Mouse (Mus musculus) gastrocnemius, postnatal 14 days (tissue): ENCODE data around the gene Dgcr2. TPM values are rescaled to one million over a fixed set of nuclear protein-coding genes. Genes with fewer than 3 reads are reported as not detected.

Experiments
- DNase-seq: peaks from one replicate; pipeline ENCODE4 v3.0.0; 2021; ENCODE audit warnings: mixed read lengths
- intact Hi-C: fragments of 180-260 bp; cut with DNase I; formaldehyde crosslinking; loops from one replicate; pipeline ENCODE4 v1.15.1; 2025; ENCODE audit warnings: low total_unique reads
- total RNA-seq, 2 experiments: library from RNA; stranded (reverse); gene quantifications; 2 replicates each; pipeline ENCODE4 v1.2.3; 2021

Dgcr2 gene
- total RNA-seq, 2 experiments from 2014 or later: 26.4 to 30.6 TPM

- intact Hi-C loops: no loop called here
Measured at GRCm38 (mm10) chr16:17798321-17799180, 99.8 kb downstream of the Dgcr2 start.

GRCm38 (mm10) chr16:17797812-17798311, 100.5 kb downstream of the Dgcr2 start:
- no peak for DNase-seq
- intact Hi-C loops: no loop called here

More at GRCm38 (mm10) chr16:17798321-17799180, 99.8 kb downstream of the Dgcr2 start:
- peak; percentile 85 for DNase-seq

GRCm38 (mm10) chr16:17796971-17797811, 101.2 kb downstream of the Dgcr2 start, which contains the start of gene Scarf2:
Gene Scarf2, plus strand, starts transcription at chr16:17797282.
- DNase-seq: peak; percentile 70
- intact Hi-C loops: no loop called here

DNA sequence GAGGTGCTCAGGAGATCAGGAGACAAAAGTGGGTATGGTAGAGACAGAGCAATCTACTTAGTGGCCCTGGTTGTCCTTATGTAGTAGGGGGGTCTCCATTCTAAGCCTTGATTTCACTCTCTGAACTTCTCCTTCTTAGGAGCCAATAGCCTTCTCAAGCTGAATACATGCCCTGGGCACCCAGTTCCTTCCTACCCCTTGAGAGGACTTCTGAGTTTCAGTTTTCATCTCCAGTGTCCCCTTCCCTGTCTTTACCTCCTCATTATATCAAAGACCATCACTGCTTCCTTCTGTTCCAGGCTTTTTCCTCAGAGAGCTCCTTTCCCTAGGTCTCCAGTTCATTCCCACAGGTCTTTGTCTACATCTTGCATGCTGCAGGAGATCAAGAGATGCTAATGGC, 101.8 kb downstream of the Dgcr2 start:
- intact Hi-C loops: no loop called here

DNA sequence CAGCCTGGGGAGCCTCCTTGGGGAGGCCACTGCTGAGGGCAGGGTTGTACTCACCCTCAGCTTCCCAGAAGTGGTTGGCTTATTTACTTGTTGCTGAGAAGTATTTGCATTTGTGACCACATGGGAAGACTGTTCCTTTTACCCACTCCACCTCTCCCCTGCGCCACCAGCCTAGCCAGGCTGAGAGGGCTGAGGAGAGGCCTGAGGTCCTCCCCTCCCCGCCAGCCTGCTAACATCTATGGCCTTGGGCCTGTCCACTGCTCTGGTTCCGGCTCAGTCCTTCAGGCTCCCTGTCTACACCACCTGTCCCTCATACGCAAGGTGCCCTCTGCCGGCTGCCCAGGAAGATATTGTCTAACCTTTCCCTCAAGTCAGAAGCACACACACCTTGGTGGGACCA, 102.7 kb downstream of the Dgcr2 start:
- DNase-seq: no peak
- intact Hi-C loops: no loop called here

More for the DNA sequence above, 101.8 kb downstream of the Dgcr2 start:
- DNase-seq: no peak

- no peak for DNase-seq
- intact Hi-C loops: no loop called here
Measured at GRCm38 (mm10) chr16:17794047-17794446, 104.3 kb downstream of the Dgcr2 start.

GRCm38 (mm10) chr16:17792728-17793127, 105.6 kb downstream of the Dgcr2 start:
- no peak for DNase-seq
- intact Hi-C loops: no loop called here

Other genes starting within 250 kb of the Dgcr2 start
- gene Med15, start 165.7 kb downstream of the Dgcr2 start, total RNA-seq: 10 to 100 TPM; 19.8 to 20.9 TPM
- 10 to 100 TPM; 17.3 to 19.9 TPM for gene Klhl22, start 138.9 kb downstream of the Dgcr2 start, total RNA-seq
- gene Scarf2, start 101.3 kb downstream of the Dgcr2 start, total RNA-seq: 10 to 100 TPM in 1 of 2 experiments, 1 to 10 TPM in 1; 9.4 to 12.1 TPM
- gene B830017H08Rik, start 65.4 kb downstream of the Dgcr2 start, total RNA-seq: not detected
- gene Car15, start 60.2 kb downstream of the Dgcr2 start, total RNA-seq: under 1 TPM; 0.80 to 0.96 TPM
- gene Gm20518, start 6.9 kb downstream of the Dgcr2 start, total RNA-seq: under 1 TPM; 0.16 to 0.29 TPM
- gene Tssk1, start 4.3 kb downstream of the Dgcr2 start, total RNA-seq: under 1 TPM in 1 of 2 experiments, not detected in 1; 0.16 TPM
- not detected for gene Tssk2, start 75 bp upstream of the Dgcr2 start, total RNA-seq
- gene Ess2, start 12.8 kb upstream of the Dgcr2 start, total RNA-seq: 1 to 10 TPM; 9.0 to 9.3 TPM
- gene Gsc2, start 16.5 kb upstream of the Dgcr2 start, total RNA-seq: not detected
- gene Slc25a1, start 29.7 kb upstream of the Dgcr2 start, total RNA-seq: 1 to 10 TPM; 4.9 to 7.7 TPM
- gene Vpreb2, start 81.9 kb upstream of the Dgcr2 start, total RNA-seq: under 1 TPM in 1 of 2 experiments, not detected in 1; 0.38 TPM
- gene Dgcr6, start 154.3 kb upstream of the Dgcr2 start, total RNA-seq: 10 to 100 TPM; 26.6 to 28.5 TPM
- 10 to 100 TPM in 1 of 2 experiments, 1 to 10 TPM in 1; 2.7 to 11.8 TPM for gene Prodh, start 191.6 kb upstream of the Dgcr2 start, total RNA-seq
- under 1 TPM; 0.18 to 0.21 TPM for gene Rtn4r, start 229.1 kb upstream of the Dgcr2 start, total RNA-seq